Mouse (Mus musculus) R1 (cell line): ENCODE measurements around the gene H2al1c.
"Not testable (repeated sequence)": the region's sequence is repeated elsewhere in the genome, so short reads cannot be mapped to it uniquely, and the experiment has no call there.

ENCODE experiments used
- DNase-seq: peaks from one replicate; pipeline ENCODE4 v3.0.0-alpha.2; 2018; ENCODE audit warnings: low read depth, low spot score

The H2al1c gene

GRCm38 (mm10) chrX:11305355-11305754 is at the start of gene H2al1c:
TSS of gene H2al1c (plus strand) at chrX:11305655.
- not testable (repeated sequence) for DNase-seq

DNA sequence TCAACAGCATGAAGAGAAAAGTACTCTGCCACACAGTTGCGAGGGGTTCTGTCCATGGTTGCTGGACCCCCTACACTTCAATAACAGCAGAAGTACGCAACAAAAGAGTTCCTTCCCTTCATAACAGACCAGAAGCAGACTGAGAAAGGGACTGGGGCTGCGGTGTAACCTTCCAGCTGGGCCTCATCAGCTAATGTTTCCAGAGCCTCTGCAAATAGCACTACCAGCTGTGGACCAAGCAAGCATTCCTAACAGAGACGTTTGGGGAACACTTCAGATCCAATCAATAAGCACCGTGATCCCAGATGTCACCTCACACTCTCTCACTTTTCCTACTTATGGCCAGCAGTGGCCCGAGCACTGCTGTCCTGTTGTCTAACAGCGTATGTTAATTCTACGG is 40.5 kb upstream of the H2al1c start:
- DNase-seq: no peak

GRCm38 (mm10) chrX:11267791-11268190 is 37.7 kb upstream of the H2al1c start:
- DNase-seq: no peak

DNA sequence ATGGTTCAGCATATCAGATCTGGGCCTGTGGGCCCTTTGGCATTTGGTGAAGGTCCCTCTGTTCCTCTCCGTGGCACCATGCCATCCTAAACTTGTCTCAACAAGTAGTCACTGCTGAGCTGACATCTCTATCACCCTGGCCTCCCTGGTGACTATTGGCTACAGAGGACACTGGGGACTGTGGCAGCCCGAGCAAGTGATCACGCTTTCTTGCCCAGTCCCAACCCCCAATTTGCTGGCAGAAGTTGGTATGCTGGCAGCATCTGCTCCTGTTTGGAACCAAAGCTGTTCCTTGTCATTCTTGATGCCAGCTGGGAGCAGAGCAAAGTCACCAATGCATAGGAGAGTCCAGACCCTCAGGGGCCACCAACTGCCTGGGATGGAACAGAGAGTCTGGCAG is 36.4 kb upstream of the H2al1c start:
- DNase-seq: no peak

- no peak for DNase-seq
These were observed 32.3 kb upstream of the H2al1c start for GRCm38 (mm10) chrX:11273190-11273589.

DNA sequence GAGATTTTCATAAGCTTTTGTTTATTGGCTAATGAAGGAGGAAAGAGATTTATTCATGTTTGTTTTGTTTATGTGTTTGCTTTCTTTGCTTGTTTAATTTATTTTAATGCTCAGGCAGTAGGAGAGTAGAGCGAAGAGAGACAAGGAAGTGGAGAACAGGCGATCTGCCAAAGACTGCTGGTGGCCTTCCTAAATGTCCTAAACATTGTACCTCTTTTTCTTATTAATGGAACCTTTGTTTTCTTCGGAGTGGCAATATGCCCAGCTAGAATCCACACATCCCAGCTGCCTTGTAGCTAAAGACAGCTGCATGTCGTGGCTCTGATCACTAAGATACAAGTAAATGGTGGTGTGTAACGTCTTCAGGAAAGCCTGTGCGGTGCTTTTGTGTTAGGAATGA is 28.4 kb upstream of the H2al1c start:
- no peak for DNase-seq

DNA sequence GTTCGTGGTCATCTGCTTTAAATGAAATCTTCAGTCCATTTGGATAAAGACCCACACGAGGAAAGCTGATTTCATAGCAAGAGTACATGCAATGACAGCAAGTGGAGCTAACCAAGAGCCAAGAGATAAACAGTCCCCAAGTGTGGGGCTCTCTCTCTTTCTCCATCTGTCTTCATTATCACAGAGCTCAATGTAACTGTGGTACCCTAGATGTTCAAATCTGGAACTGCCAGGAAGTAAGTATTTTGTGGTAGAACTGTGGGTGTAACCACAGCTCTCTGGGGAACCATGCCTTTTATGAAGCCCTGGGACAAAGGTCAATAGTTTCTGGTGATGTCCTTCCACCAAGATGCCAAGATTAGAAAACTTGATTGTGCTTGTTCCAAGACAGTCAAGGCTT is 24.7 kb upstream of the H2al1c start:
- DNase-seq: no peak

DNA sequence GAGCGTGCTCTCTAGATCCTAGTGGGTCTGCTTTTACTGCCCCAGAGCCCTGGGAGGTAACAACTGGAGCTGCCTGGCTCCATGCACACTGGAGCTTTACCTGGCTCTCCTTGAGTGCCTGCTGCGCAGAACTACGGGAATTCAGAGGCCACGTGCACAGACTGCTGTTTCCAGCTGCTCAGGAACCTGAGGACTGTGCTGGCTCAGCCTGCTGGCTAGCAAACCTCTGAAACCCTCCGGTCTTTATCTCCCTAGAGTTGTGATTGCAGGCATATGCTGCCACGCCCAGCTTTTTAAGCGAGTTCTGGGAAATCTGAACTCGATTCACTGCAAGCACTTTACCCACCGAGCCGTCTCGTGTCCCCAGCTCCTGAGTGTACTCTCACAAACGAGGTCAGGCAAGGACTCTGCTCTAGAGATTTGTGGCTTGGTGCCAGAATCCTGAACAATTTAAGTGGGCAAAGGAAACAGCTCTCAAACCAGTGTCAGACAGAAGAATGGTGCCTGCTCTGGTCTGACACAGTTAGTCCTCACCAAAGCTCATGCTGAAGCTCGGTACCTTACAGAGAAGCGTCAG is 17.1 kb upstream of the H2al1c start:
- peak; percentile 7 for DNase-seq

DNA sequence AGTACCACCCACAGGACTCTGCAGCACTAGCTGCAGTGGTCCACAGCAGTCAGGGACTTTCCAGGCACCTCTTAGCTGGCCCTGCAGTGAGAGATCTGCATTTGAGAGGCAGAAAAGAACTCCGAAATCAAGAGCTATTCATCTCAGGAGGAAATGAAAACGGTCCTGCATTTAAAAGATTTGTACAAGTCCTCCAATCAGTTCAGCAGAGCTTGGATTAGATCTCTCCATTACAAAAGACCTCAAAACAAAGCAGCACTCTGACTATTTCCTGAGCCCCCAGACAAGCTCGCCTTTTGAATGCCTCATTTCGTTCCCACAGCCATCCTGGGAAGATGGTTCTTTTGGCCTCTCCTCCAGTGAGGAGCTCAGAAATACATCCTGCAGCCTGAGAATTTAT is 16.2 kb upstream of the H2al1c start:
- DNase-seq: peak; percentile 83

DNA sequence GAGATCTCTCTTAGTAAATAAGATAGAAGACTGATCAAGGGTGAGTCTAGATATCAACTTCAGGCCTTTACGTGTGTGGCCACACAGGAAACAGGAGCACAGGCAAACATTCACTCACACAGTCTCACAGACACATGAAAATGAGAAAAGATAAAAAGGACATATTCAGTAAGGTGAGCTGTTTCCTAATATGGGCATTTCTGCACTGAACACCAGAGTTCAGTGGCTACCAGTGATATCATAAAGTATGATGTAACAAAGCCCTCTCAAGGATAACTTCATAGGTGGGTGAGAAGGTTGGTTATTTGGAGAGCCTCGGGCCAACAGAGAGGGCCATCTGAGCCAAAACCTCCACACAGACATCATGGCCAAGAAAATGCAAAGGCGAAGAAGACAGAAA is 6.5 kb upstream of the H2al1c start, which contains the start of gene H2al1a:
TSS of gene H2al1a (plus strand) at position 301 of the 400 bp plus-strand sequence.
- DNase-seq: not testable (repeated sequence)

DNA sequence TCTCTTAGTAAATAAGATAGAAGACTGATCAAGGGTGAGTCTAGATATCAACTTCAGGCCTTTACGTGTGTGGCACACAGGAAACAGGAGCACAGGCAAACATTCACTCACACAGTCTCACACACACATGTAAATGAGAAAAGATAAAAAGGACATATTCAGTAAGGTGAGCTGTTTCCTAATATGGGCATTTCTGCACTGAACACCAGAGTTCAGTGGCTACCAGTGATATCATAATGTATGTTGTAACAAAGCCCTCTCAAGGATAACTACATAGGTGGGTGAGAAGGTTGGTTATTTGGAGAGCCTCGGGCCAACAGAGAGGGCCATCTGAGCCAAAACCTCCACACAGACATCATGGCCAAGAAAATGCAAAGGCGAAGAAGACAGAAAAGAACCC is 3.3 kb upstream of the H2al1c start, which contains the start of gene H2al1b:
TSS of gene H2al1b (plus strand) at position 301 of the 400 bp plus-strand sequence.
- not testable (repeated sequence) for DNase-seq

DNA sequence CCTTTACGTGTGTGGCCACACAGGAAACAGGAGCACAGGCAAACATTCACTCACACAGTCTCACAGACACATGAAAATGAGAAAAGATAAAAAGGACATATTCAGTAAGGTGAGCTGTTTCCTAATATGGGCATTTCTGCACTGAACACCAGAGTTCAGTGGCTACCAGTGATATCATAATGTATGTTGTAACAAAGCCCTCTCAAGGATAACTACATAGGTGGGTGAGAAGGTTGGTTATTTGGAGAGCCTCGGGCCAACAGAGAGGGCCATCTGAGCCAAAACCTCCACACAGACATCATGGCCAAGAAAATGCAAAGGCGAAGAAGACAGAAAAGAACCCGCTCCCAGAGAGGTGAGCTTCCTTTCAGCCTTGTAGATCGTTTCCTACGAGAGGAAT is 3.1 kb downstream of the H2al1c start, which contains the start of gene H2al1d:
TSS of gene H2al1d (plus strand) at position 301 of the 400 bp plus-strand sequence.
- not testable (repeated sequence) for DNase-seq

- DNase-seq: not testable (repeated sequence)
These were observed 6.2 kb downstream of the H2al1c start, which contains the start of gene H2al1e for GRCm38 (mm10) chrX:11311634-11312033. TSS of gene H2al1e (plus strand) at chrX:11311934.

DNA sequence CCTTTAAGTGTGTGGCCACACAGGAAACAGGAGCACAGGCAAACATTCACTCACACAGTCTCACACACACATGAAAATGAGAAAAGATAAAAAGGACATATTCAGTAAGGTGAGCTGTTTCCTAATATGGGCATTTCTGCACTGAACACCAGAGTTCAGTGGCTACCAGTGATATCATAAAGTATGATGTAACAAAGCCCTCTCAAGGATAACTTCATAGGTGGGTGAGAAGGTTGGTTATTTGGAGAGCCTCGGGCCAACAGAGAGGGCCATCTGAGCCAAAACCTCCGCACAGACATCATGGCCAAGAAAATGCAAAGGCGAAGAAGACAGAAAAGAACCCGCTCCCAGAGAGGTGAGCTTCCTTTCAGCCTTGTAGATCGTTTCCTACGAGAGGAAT is 9.4 kb downstream of the H2al1c start, which contains the start of gene H2al1f:
TSS of gene H2al1f (plus strand) at position 301 of the 400 bp plus-strand sequence.
- not testable (repeated sequence) for DNase-seq

GRCm38 (mm10) chrX:11317956-11318355 is 12.5 kb downstream of the H2al1c start, which contains the start of gene H2al1g:
TSS of gene H2al1g (plus strand) at chrX:11318256.
- DNase-seq: not testable (repeated sequence)

DNA sequence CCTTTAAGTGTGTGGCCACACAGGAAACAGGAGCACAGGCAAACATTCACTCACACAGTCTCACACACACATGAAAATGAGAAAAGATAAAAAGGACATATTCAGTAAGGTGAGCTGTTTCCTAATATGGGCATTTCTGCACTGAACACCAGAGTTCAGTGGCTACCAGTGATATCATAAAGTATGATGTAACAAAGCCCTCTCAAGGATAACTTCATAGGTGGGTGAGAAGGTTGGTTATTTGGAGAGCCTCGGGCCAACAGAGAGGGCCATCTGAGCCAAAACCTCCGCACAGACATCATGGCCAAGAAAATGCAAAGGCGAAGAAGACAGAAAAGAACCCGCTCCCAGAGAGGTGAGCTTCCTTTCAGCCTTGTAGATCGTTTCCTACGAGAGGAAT is 15.7 kb downstream of the H2al1c start, which contains the start of gene H2al1h:
TSS of gene H2al1h (plus strand) at position 301 of the 400 bp plus-strand sequence.
- DNase-seq: not testable (repeated sequence)

DNA sequence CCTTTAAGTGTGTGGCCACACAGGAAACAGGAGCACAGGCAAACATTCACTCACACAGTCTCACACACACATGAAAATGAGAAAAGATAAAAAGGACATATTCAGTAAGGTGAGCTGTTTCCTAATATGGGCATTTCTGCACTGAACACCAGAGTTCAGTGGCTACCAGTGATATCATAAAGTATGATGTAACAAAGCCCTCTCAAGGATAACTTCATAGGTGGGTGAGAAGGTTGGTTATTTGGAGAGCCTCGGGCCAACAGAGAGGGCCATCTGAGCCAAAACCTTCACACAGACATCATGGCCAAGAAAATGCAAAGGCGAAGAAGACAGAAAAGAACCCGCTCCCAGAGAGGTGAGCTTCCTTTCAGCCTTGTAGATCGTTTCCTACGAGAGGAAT is 18.9 kb downstream of the H2al1c start, which contains the start of gene H2al1i:
TSS of gene H2al1i (plus strand) at position 301 of the 400 bp plus-strand sequence.
- not testable (repeated sequence) for DNase-seq

DNA sequence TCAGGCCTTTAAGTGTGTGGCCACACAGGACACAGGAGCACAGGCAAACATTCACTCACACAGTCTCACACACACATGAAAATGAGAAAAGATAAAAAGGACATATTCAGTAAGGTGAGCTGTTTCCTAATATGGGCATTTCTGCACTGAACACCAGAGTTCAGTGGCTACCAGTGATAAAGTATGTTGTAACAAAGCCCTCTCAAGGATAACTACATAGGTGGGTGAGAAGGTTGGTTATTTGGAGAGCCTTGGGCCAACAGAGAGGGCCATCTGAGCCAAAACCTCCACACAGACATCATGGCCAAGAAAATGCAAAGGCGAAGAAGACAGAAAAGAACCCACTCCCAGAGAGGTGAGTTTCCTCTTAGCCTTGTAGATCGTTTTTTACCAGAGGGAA is 22.1 kb downstream of the H2al1c start, which contains the start of gene H2al1j:
TSS of gene H2al1j (plus strand) at position 301 of the 400 bp plus-strand sequence.
- not testable (repeated sequence) for DNase-seq

DNA sequence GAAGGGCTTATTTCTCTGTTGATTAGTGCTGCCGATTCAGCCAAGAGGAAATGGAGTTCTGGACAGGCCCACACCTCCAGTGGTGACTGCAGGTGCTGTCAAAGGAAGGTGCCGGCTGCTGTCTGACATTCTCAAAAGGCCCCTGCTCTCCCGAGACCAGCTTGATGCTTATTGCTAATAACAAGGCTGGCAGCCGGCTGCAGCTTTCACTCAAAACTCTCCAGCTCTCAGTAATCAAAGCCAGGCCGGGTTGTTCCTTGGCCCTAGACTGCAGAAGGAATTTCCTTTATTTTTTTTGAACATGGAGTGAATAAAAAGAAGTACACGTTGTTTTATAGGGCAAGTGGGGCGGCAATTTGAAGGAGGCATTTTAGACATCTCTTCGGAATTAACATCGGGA is 40.3 kb downstream of the H2al1c start:
- DNase-seq: no peak

DNA sequence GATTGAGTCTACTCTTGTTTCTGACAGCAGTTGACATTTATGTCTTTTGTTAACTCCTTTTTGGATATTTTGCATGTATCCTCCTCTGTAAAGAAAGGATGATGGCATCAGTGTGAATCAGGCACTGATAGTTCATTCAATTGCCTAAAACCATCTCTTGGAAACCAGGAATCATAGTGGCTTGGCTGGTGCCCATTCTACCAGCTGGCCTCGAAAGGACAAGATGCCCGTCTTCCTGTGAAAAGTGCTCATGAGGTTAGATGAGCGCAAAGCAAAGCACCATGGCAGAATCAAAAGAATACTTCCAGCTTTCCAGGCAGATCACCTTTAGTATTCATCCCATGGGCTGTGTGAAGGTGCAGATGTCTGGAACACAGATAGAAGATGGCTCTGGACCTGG is 41.3 kb downstream of the H2al1c start:
- DNase-seq: no peak
